Mouse (Mus musculus): ENCODE data around the gene Masp1. TPM values are rescaled to one million over a fixed set of nuclear protein-coding genes. Genes with fewer than 3 reads are reported as not detected.
A peak's percentile ranks its signal among the peaks of the same experiment; 100 is the strongest.

The Masp1 gene
- polyA plus RNA-seq (2014; fragmentation: Nextera tagmentation; extraction: Ambion mirVana) = 21.6 and 23.1 TPM in 2 replicates

GRCm38 (mm10) chr16:23520235-23520871, at the start of gene Masp1, which contains the start of gene Rtp4:
Gene Masp1 (minus strand): TSS chr16:23520815.
Gene Rtp4 (plus strand): TSS chr16:23520291.
- Histone ChIP-seq H3K4me1 (replicated peaks; ENCODE audit: control insufficient read depth, insufficient read depth, low read length) (peaks cover 7% of the 10 kb centered on the region), H3K9ac (ENCODE audit: low read depth, low read length) (peak within 1 kb of the TSS; percentile 64), H3K27ac (ENCODE audit: low read depth, low read length) (peak within 1 kb of the TSS; percentile 70), H3K36me3 (ENCODE audit: control insufficient read depth, insufficient read depth, low read length) (no peaks in the 10 kb centered on the region; the same call in 1 of the 2 replicates), H3K4me2 (peak within 1 kb of the TSS; percentile 57), H3K4me3 (ENCODE audit: low read depth, low read length) (peak within 1 kb of the TSS; percentile 46), H3K9me3 (ENCODE audit: control insufficient read depth, low read length) (no peaks in the 10 kb centered on the region), H3K27me3 (replicated peaks; ENCODE audit: control insufficient read depth, insufficient read depth, low read length) (0 out of 2 replicates have a peak, but pooled peaks cover 2% of the 10 kb centered on the region)
- DNase-seq (ENCODE audit: low spot score) = no peak
- ATAC-seq (replicated peaks; ENCODE audit: low FRiP score) = peak; percentile 54; the same call in 1 of the 2 replicates
- WGBS = 3% methylated on average over 12 of the region's 12 CpGs

- Histone ChIP-seq H3K9ac (ENCODE audit: low read depth, low read length) (no peak overlapping the region), H3K36me3 (ENCODE audit: control insufficient read depth, insufficient read depth, low read length) (no peaks in the 10 kb centered on the region), H3K9me3 (ENCODE audit: control insufficient read depth, low read length) (no peaks in the 10 kb centered on the region), H3K4me3 (ENCODE audit: low read depth, low read length) (no peak overlapping the region), H3K4me2 (no peak overlapping the region), H3K27ac (ENCODE audit: low read depth, low read length) (no peak overlapping the region), H3K4me1 (replicated peaks; ENCODE audit: control insufficient read depth, insufficient read depth, low read length) (no peaks in the 10 kb centered on the region), H3K27me3 (replicated peaks; ENCODE audit: control insufficient read depth, insufficient read depth, low read length) (no peaks in the 10 kb centered on the region)
- WGBS = 52% methylated on average over 4 of the region's 4 CpGs
- ATAC-seq (replicated peaks; ENCODE audit: low FRiP score) (no peak), DNase-seq (ENCODE audit: low spot score) (no peak)
These were observed 47.8 kb upstream of the Masp1 start for GRCm38 (mm10) chr16:23568369-23568958.

DNA sequence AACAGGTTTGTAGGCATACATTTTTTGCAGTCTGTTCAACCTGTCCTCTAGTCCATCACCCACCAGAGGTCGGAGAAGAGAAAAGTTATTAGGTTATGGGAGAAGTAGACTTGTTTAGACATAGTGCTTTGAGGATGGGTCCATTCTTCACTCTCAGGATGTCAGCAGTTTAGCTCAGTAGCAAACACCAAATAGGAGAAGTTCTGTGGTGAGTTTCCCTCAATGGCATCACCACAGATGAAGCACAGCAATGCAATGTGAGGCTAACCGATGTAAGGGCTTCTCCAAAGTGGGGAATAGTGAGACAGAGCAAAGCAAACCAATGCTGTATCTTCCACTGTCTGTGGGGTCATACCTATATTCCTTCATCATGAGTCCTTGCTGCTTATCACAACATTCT, 37.1 kb upstream of the Masp1 start:
- DNase-seq (ENCODE audit: low spot score) (no peak), ATAC-seq (replicated peaks; ENCODE audit: low FRiP score) (no peak)
- H3K27me3 ChIP-seq (replicated peaks; ENCODE audit: control insufficient read depth, insufficient read depth, low read length) = no peaks in the 10 kb centered on the region
- H3K4me2 ChIP-seq = no peak overlapping the region
- H3K9ac ChIP-seq (ENCODE audit: low read depth, low read length) = no peak overlapping the region
- H3K4me1 ChIP-seq (replicated peaks; ENCODE audit: control insufficient read depth, insufficient read depth, low read length) = no peaks in the 10 kb centered on the region
- H3K4me3 ChIP-seq (ENCODE audit: low read depth, low read length) = no peak overlapping the region
- H3K36me3 ChIP-seq (ENCODE audit: control insufficient read depth, insufficient read depth, low read length) = no peaks in the 10 kb centered on the region
- H3K9me3 ChIP-seq (ENCODE audit: control insufficient read depth, low read length) = no peaks in the 10 kb centered on the region
- WGBS = 69% methylated on average over 2 of the region's 2 CpGs
- H3K27ac ChIP-seq (ENCODE audit: low read depth, low read length) = no peak overlapping the region

DNA sequence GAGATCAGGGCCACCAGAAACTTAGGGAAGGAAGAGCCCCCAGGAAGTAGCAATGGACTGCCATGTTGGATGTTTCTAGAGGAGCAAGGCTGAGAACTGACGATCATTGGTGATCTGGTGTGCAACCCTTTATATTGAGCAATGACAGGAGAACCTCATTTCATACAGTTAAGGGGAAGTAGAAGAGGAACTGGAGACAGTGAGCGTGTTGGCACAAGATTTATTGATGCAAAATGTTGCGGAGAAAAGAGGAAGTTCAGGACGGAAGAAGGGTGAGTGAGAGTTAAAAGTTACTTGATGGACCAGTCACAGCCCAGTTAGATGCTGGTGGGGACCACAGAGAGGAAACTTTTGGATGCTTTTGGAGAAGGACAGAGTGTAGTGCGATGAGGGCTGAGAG, 36.6 kb upstream of the Masp1 start:
- no peak overlapping the region for H3K27ac ChIP-seq (ENCODE audit: low read depth, low read length)
- WGBS = 54% methylated on average over 5 of the region's 5 CpGs
- no peaks in the 10 kb centered on the region for H3K4me1 ChIP-seq (replicated peaks; ENCODE audit: control insufficient read depth, insufficient read depth, low read length)
- ATAC-seq (replicated peaks; ENCODE audit: low FRiP score) (no peak), DNase-seq (ENCODE audit: low spot score) (no peak)
- H3K27me3 ChIP-seq (replicated peaks; ENCODE audit: control insufficient read depth, insufficient read depth, low read length) = no peaks in the 10 kb centered on the region
- H3K9ac ChIP-seq (ENCODE audit: low read depth, low read length) = no peak overlapping the region
- H3K4me2 ChIP-seq = no peak overlapping the region
- no peak overlapping the region for H3K4me3 ChIP-seq (ENCODE audit: low read depth, low read length)
- H3K9me3 ChIP-seq (ENCODE audit: control insufficient read depth, low read length) = no peaks in the 10 kb centered on the region
- H3K36me3 ChIP-seq (ENCODE audit: control insufficient read depth, insufficient read depth, low read length) = no peaks in the 10 kb centered on the region

DNA sequence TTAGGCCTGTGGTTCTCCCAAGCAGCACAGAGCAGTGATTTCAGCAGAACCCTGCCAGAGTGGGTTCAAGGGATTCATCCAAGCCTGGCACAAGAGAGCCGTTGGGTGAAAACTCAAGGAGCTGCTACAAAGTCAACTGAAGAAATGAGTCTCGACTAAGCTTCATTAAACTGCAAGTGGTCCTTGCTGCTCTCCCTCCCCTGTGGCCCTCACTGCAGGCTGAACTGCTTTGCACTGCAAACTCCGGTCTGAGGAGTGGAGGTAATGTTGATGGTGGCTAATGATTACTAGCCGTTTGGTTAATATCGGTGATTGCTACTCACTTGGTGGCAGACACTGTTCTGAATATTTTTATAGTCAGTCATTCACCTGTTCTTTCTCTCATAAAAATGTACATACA, 34.1 kb upstream of the Masp1 start:
- WGBS = 85% methylated on average over 5 of the region's 5 CpGs
- H3K4me1 ChIP-seq (replicated peaks; ENCODE audit: control insufficient read depth, insufficient read depth, low read length) = no peaks in the 10 kb centered on the region
- no peak for ATAC-seq (replicated peaks; ENCODE audit: low FRiP score)

DNA sequence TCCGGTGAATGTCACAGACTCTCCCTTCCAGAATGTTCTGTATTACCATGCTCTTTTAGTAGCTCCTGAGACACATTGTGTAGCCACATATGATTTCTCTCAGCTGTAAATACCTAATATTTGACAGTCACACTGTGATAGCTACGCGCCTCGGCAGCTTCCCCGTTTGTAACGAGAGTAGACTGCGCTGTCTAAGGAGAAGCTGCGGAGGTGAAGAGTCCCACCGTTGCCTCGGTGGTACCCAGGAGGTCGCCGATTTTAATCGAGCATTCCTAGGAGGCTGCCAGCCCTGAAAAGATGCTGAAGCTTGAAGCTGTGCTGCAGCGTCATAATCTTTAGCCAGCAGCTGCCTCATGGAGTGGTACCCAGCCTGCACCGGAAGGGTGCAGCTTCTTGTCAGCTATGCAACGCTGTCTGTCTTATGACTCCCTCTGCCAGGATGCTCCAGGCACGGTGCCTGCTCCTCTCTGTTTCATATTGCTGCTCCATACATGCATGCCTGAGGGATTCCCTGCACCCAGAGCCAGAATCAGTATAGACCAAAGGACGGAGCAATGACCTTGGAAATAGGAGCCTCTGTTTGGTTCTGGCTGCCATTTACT, 30.5 kb upstream of the Masp1 start:
- no peak for ATAC-seq (replicated peaks; ENCODE audit: low FRiP score)
- 80% methylated on average over 18 of the region's 18 CpGs for WGBS
- H3K9ac ChIP-seq (ENCODE audit: low read depth, low read length) = no peak overlapping the region

More for the DNA sequence above, 34.1 kb upstream of the Masp1 start:
- Histone ChIP-seq H3K9me3 (ENCODE audit: control insufficient read depth, low read length) (no peaks in the 10 kb centered on the region), H3K4me3 (ENCODE audit: low read depth, low read length) (no peak overlapping the region), H3K27ac (ENCODE audit: low read depth, low read length) (no peak overlapping the region), H3K9ac (ENCODE audit: low read depth, low read length) (no peak overlapping the region), H3K4me2 (no peak overlapping the region), H3K27me3 (replicated peaks; ENCODE audit: control insufficient read depth, insufficient read depth, low read length) (no peaks in the 10 kb centered on the region), H3K36me3 (ENCODE audit: control insufficient read depth, insufficient read depth, low read length) (no peaks in the 10 kb centered on the region)
- no peak for DNase-seq (ENCODE audit: low spot score)

GRCm38 (mm10) chr16:23550346-23550980, 29.8 kb upstream of the Masp1 start:
- no peak for ATAC-seq (replicated peaks; ENCODE audit: low FRiP score)
- H3K27me3 ChIP-seq (replicated peaks; ENCODE audit: control insufficient read depth, insufficient read depth, low read length) = no peaks in the 10 kb centered on the region
- no peak overlapping the region for H3K4me2 ChIP-seq
- H3K4me1 ChIP-seq (replicated peaks; ENCODE audit: control insufficient read depth, insufficient read depth, low read length) = no peaks in the 10 kb centered on the region
- no peak for DNase-seq (ENCODE audit: low spot score)
- H3K36me3 ChIP-seq (ENCODE audit: control insufficient read depth, insufficient read depth, low read length) = no peaks in the 10 kb centered on the region
- no peak overlapping the region for H3K4me3 ChIP-seq (ENCODE audit: low read depth, low read length)
- no peaks in the 10 kb centered on the region for H3K9me3 ChIP-seq (ENCODE audit: control insufficient read depth, low read length)
- H3K27ac ChIP-seq (ENCODE audit: low read depth, low read length) = no peak overlapping the region
- H3K9ac ChIP-seq (ENCODE audit: low read depth, low read length) = no peak overlapping the region
- 41% methylated on average over 8 of the region's 8 CpGs for WGBS

More for the DNA sequence above, 30.5 kb upstream of the Masp1 start:
- no peak overlapping the region for H3K27ac ChIP-seq (ENCODE audit: low read depth, low read length)
- DNase-seq (ENCODE audit: low spot score) = no peak
- no peak overlapping the region for H3K4me2 ChIP-seq
- H3K27me3 ChIP-seq (replicated peaks; ENCODE audit: control insufficient read depth, insufficient read depth, low read length) = no peaks in the 10 kb centered on the region
- no peaks in the 10 kb centered on the region for H3K9me3 ChIP-seq (ENCODE audit: control insufficient read depth, low read length)
- H3K4me1 ChIP-seq (replicated peaks; ENCODE audit: control insufficient read depth, insufficient read depth, low read length) = no peaks in the 10 kb centered on the region
- no peaks in the 10 kb centered on the region for H3K36me3 ChIP-seq (ENCODE audit: control insufficient read depth, insufficient read depth, low read length)
- no peak overlapping the region for H3K4me3 ChIP-seq (ENCODE audit: low read depth, low read length)

- 80% methylated on average over 4 of the region's 4 CpGs for WGBS
- H3K36me3 ChIP-seq (ENCODE audit: control insufficient read depth, insufficient read depth, low read length) = no peaks in the 10 kb centered on the region
- H3K27me3 ChIP-seq (replicated peaks; ENCODE audit: control insufficient read depth, insufficient read depth, low read length) = no peaks in the 10 kb centered on the region
- H3K4me2 ChIP-seq = no peak overlapping the region
- no peak overlapping the region for H3K9ac ChIP-seq (ENCODE audit: low read depth, low read length)
- no peaks in the 10 kb centered on the region for H3K4me1 ChIP-seq (replicated peaks; ENCODE audit: control insufficient read depth, insufficient read depth, low read length)
- H3K4me3 ChIP-seq (ENCODE audit: low read depth, low read length) = no peak overlapping the region
- ATAC-seq (replicated peaks; ENCODE audit: low FRiP score) (no peak), DNase-seq (ENCODE audit: low spot score) (no peak)
- no peak overlapping the region for H3K27ac ChIP-seq (ENCODE audit: low read depth, low read length)
- no peaks in the 10 kb centered on the region for H3K9me3 ChIP-seq (ENCODE audit: control insufficient read depth, low read length)
These were observed 27.2 kb upstream of the Masp1 start for GRCm38 (mm10) chr16:23547783-23548182.

Measured in liver, embryonic 11.5 days (tissue).